Mouse (Mus musculus) bone marrow, adult 2 months (tissue): Measurements from ENCODE around the gene Olfr113.

Experiments
- CTCF ChIP-seq: fragments of 200-500 bp; IDR thresholded peaks from 2 replicates; pipeline ENCODE4 v1.5.1; 2011; ENCODE audit warnings: low read length, control low read depth; ENCODE audit not compliant: control insufficient read depth, insufficient read depth
- POLR2A ChIP-seq: fragments of 200-500 bp; IDR thresholded peaks from 2 replicates; pipeline ENCODE4 v1.6.1; 2011; ENCODE audit warnings: low read depth, mild to moderate bottlenecking, control low read depth, low read length, borderline replicate concordance; ENCODE audit not compliant: control insufficient read depth

- no peak for TF ChIP-seq CTCF
- no peak for TF ChIP-seq POLR2A
These were observed at the start of gene Olfr113 for GRCm38 (mm10) chr17:37577563-37577962.
